Mouse (Mus musculus): Measurements from ENCODE around the gene Tmem242. TPM values are rescaled to one million over a fixed set of nuclear protein-coding genes. Genes with fewer than 3 reads are reported as not detected.

Tmem242 gene
- polyA plus RNA-seq, 1 experiment from 2014 or later: 141 TPM

- Histone ChIP-seq H3K9ac (ENCODE audit: low read length) (no peak overlapping the region), H3K27ac (replicated peaks in 1 of 2; ENCODE audit: control insufficient read depth in 1 of 2, insufficient read depth in 1 of 2, low read depth in 2 of 2, low read length in 2 of 2) (no peak overlapping the region), H3K4me2 (ENCODE audit: low read length) (no peak overlapping the region), H3K4me1 (ENCODE audit: control insufficient read depth in 2 of 2, insufficient read depth in 2 of 2, low read length in 2 of 2) (peaks cover 0 to 9% of the 10 kb centered on the region in 2 experiments; a peak in 2 of 4 replicates), H3K4me3 (ENCODE audit: control insufficient read depth in 1 of 2, insufficient read depth in 1 of 2, low read depth in 1 of 2, low read length in 2 of 2) (no peak overlapping the region), H3K27me3 (ENCODE audit: control insufficient read depth, insufficient read depth, low read length) (no peaks in the 10 kb centered on the region), H3K36me3 (ENCODE audit: control insufficient read depth, insufficient read depth, low read length) (peaks cover 23% of the 10 kb centered on the region), H3K9me3 (ENCODE audit: control insufficient read depth, low read length) (no peaks in the 10 kb centered on the region)
- 90% methylated on average over 3 of the region's 3 CpGs for WGBS
- ATAC-seq (ENCODE audit: insufficient number of reproducible peaks, insufficient read depth, low FRiP score, low read depth): no peak
Measured at GRCm38 (mm10) chr17:5416518-5416917, 23.5 kb downstream of the Tmem242 start.

- no peaks in the 10 kb centered on the region; a peak in 1 of 4 replicates for H3K4me1 ChIP-seq (ENCODE audit: control insufficient read depth in 2 of 2, insufficient read depth in 2 of 2, low read length in 2 of 2)
- no peak for ATAC-seq (ENCODE audit: insufficient number of reproducible peaks, insufficient read depth, low FRiP score, low read depth)
- no peaks in the 10 kb centered on the region for H3K9me3 ChIP-seq (ENCODE audit: control insufficient read depth, low read length)
- H3K9ac ChIP-seq (ENCODE audit: low read length): no peak overlapping the region
- H3K4me2 ChIP-seq (ENCODE audit: low read length): no peak overlapping the region
- no peak overlapping the region for H3K27ac ChIP-seq (replicated peaks in 1 of 2; ENCODE audit: control insufficient read depth in 1 of 2, insufficient read depth in 1 of 2, low read depth in 2 of 2, low read length in 2 of 2)
- peaks cover 31% of the 10 kb centered on the region for H3K36me3 ChIP-seq (ENCODE audit: control insufficient read depth, insufficient read depth, low read length)
- 77% methylated on average over 3 of the region's 3 CpGs for WGBS
- H3K4me3 ChIP-seq (ENCODE audit: control insufficient read depth in 1 of 2, insufficient read depth in 1 of 2, low read depth in 1 of 2, low read length in 2 of 2): no peak overlapping the region
- H3K27me3 ChIP-seq (ENCODE audit: control insufficient read depth, insufficient read depth, low read length): no peaks in the 10 kb centered on the region
Measured at GRCm38 (mm10) chr17:5414041-5414440, 26.0 kb downstream of the Tmem242 start.

- H3K27me3 ChIP-seq (ENCODE audit: control insufficient read depth, insufficient read depth, low read length): no peaks in the 10 kb centered on the region
- H3K27ac ChIP-seq (replicated peaks in 1 of 2; ENCODE audit: control insufficient read depth in 1 of 2, insufficient read depth in 1 of 2, low read depth in 2 of 2, low read length in 2 of 2): no peak overlapping the region
- H3K9ac ChIP-seq (ENCODE audit: low read length): no peak overlapping the region
- H3K9me3 ChIP-seq (ENCODE audit: control insufficient read depth, low read length): no peaks in the 10 kb centered on the region
- H3K4me3 ChIP-seq (ENCODE audit: control insufficient read depth in 1 of 2, insufficient read depth in 1 of 2, low read depth in 1 of 2, low read length in 2 of 2): no peak overlapping the region
- 91% methylated on average over 13 of the region's 13 CpGs for WGBS
- no peak for ATAC-seq (ENCODE audit: insufficient number of reproducible peaks, insufficient read depth, low FRiP score, low read depth)
- H3K4me2 ChIP-seq (ENCODE audit: low read length): no peak overlapping the region
- H3K4me1 ChIP-seq (ENCODE audit: control insufficient read depth in 2 of 2, insufficient read depth in 2 of 2, low read length in 2 of 2): no peaks in the 10 kb centered on the region; a peak in 1 of 4 replicates
- H3K36me3 ChIP-seq (ENCODE audit: control insufficient read depth, insufficient read depth, low read length): peaks cover 31% of the 10 kb centered on the region
Measured at GRCm38 (mm10) chr17:5413350-5413749, 26.7 kb downstream of the Tmem242 start.

- 91% methylated on average over 7 of the region's 7 CpGs for WGBS
- no peaks in the 10 kb centered on the region for H3K27me3 ChIP-seq (ENCODE audit: control insufficient read depth, insufficient read depth, low read length)
- no peak for ATAC-seq (ENCODE audit: insufficient number of reproducible peaks, insufficient read depth, low FRiP score, low read depth)
- H3K4me1 ChIP-seq (ENCODE audit: control insufficient read depth in 2 of 2, insufficient read depth in 2 of 2, low read length in 2 of 2): no peaks in the 10 kb centered on the region; a peak in 1 of 4 replicates
- no peaks in the 10 kb centered on the region for H3K9me3 ChIP-seq (ENCODE audit: control insufficient read depth, low read length)
- no peak overlapping the region for H3K27ac ChIP-seq (replicated peaks in 1 of 2; ENCODE audit: control insufficient read depth in 1 of 2, insufficient read depth in 1 of 2, low read depth in 2 of 2, low read length in 2 of 2)
- H3K4me3 ChIP-seq (ENCODE audit: control insufficient read depth in 1 of 2, insufficient read depth in 1 of 2, low read depth in 1 of 2, low read length in 2 of 2): no peak overlapping the region
- H3K9ac ChIP-seq (ENCODE audit: low read length): no peak overlapping the region
- peaks cover 25% of the 10 kb centered on the region for H3K36me3 ChIP-seq (ENCODE audit: control insufficient read depth, insufficient read depth, low read length)
- H3K4me2 ChIP-seq (ENCODE audit: low read length): no peak overlapping the region
Measured at GRCm38 (mm10) chr17:5412740-5413139, 27.3 kb downstream of the Tmem242 start.

GRCm38 (mm10) chr17:5412301-5412700, 27.8 kb downstream of the Tmem242 start:
- 96% methylated on average over 8 of the region's 8 CpGs for WGBS
- Histone ChIP-seq H3K4me2 (ENCODE audit: low read length) (no peak overlapping the region), H3K27me3 (ENCODE audit: control insufficient read depth, insufficient read depth, low read length) (no peaks in the 10 kb centered on the region), H3K9me3 (ENCODE audit: control insufficient read depth, low read length) (no peaks in the 10 kb centered on the region), H3K9ac (ENCODE audit: low read length) (no peak overlapping the region), H3K4me3 (ENCODE audit: control insufficient read depth in 1 of 2, insufficient read depth in 1 of 2, low read depth in 1 of 2, low read length in 2 of 2) (no peak overlapping the region), H3K4me1 (ENCODE audit: control insufficient read depth in 2 of 2, insufficient read depth in 2 of 2, low read length in 2 of 2) (no peaks in the 10 kb centered on the region; a peak in 1 of 4 replicates), H3K36me3 (ENCODE audit: control insufficient read depth, insufficient read depth, low read length) (peaks cover 21% of the 10 kb centered on the region), H3K27ac (replicated peaks in 1 of 2; ENCODE audit: control insufficient read depth in 1 of 2, insufficient read depth in 1 of 2, low read depth in 2 of 2, low read length in 2 of 2) (no peak overlapping the region)
- no peak for ATAC-seq (ENCODE audit: insufficient number of reproducible peaks, insufficient read depth, low FRiP score, low read depth)

DNA sequence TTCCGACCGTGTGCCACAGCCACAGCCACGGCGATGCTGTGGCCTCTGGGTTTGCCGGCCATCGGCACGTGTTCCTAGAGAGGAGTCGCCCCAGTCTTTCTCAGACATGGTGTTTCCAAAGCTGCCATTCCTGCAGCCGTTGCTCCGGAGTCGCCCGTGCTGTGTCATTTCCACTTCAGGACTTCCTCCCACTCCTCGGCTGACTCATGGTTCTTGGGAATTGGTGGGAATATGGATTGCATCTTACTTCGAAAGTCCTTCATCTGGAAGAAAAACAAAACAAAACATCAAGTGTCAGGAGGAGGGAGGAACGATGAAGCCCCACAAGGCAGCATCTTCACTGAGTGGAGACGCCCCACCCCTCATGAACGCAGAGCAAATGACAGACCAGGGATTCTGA, 28.9 kb downstream of the Tmem242 start:
- H3K36me3 ChIP-seq (ENCODE audit: control insufficient read depth, insufficient read depth, low read length): peaks cover 19% of the 10 kb centered on the region
- no peak overlapping the region for H3K27ac ChIP-seq (replicated peaks in 1 of 2; ENCODE audit: control insufficient read depth in 1 of 2, insufficient read depth in 1 of 2, low read depth in 2 of 2, low read length in 2 of 2)
- H3K9me3 ChIP-seq (ENCODE audit: control insufficient read depth, low read length): no peaks in the 10 kb centered on the region
- H3K9ac ChIP-seq (ENCODE audit: low read length): no peak overlapping the region
- 91% methylated on average over 17 of the region's 17 CpGs for WGBS
- H3K4me1 ChIP-seq (ENCODE audit: control insufficient read depth in 2 of 2, insufficient read depth in 2 of 2, low read length in 2 of 2): no peaks in the 10 kb centered on the region; a peak in 1 of 4 replicates
- H3K4me3 ChIP-seq (ENCODE audit: control insufficient read depth in 1 of 2, insufficient read depth in 1 of 2, low read depth in 1 of 2, low read length in 2 of 2): no peak overlapping the region
- no peaks in the 10 kb centered on the region for H3K27me3 ChIP-seq (ENCODE audit: control insufficient read depth, insufficient read depth, low read length)
- no peak for ATAC-seq (ENCODE audit: insufficient number of reproducible peaks, insufficient read depth, low FRiP score, low read depth)
- H3K4me2 ChIP-seq (ENCODE audit: low read length): no peak overlapping the region

- WGBS: 75% methylated on average over 4 of the region's 4 CpGs
- H3K36me3 ChIP-seq (ENCODE audit: control insufficient read depth, insufficient read depth, low read length): peaks cover 19% of the 10 kb centered on the region
Measured at GRCm38 (mm10) chr17:5410336-5410735, 29.7 kb downstream of the Tmem242 start.

GRCm38 (mm10) chr17:5407030-5407429, 33.0 kb downstream of the Tmem242 start:
- Histone ChIP-seq H3K27me3 (ENCODE audit: control insufficient read depth, insufficient read depth, low read length) (peaks cover 23% of the 10 kb centered on the region), H3K4me1 (ENCODE audit: control insufficient read depth in 2 of 2, insufficient read depth in 2 of 2, low read length in 2 of 2) (no peaks in the 10 kb centered on the region; a peak in 1 of 4 replicates), H3K36me3 (ENCODE audit: control insufficient read depth, insufficient read depth, low read length) (peaks cover 15% of the 10 kb centered on the region), H3K4me3 (ENCODE audit: control insufficient read depth in 1 of 2, insufficient read depth in 1 of 2, low read depth in 1 of 2, low read length in 2 of 2) (no peak overlapping the region), H3K27ac (replicated peaks in 1 of 2; ENCODE audit: control insufficient read depth in 1 of 2, insufficient read depth in 1 of 2, low read depth in 2 of 2, low read length in 2 of 2) (no peak overlapping the region), H3K9me3 (ENCODE audit: control insufficient read depth, low read length) (no peaks in the 10 kb centered on the region), H3K4me2 (ENCODE audit: low read length) (peak overlapping the region; percentile 41), H3K9ac (ENCODE audit: low read length) (no peak overlapping the region)
- 49% methylated on average over 6 of the region's 6 CpGs for WGBS
- no peak for ATAC-seq (ENCODE audit: insufficient number of reproducible peaks, insufficient read depth, low FRiP score, low read depth)

More at GRCm38 (mm10) chr17:5410336-5410735, 29.7 kb downstream of the Tmem242 start:
- H3K27me3 ChIP-seq (ENCODE audit: control insufficient read depth, insufficient read depth, low read length): peaks cover 7% of the 10 kb centered on the region
- H3K9me3 ChIP-seq (ENCODE audit: control insufficient read depth, low read length): no peaks in the 10 kb centered on the region
- no peak overlapping the region for H3K4me2 ChIP-seq (ENCODE audit: low read length)
- H3K27ac ChIP-seq (replicated peaks in 1 of 2; ENCODE audit: control insufficient read depth in 1 of 2, insufficient read depth in 1 of 2, low read depth in 2 of 2, low read length in 2 of 2): no peak overlapping the region
- ATAC-seq (ENCODE audit: insufficient number of reproducible peaks, insufficient read depth, low FRiP score, low read depth): no peak
- H3K4me3 ChIP-seq (ENCODE audit: control insufficient read depth in 1 of 2, insufficient read depth in 1 of 2, low read depth in 1 of 2, low read length in 2 of 2): no peak overlapping the region
- no peaks in the 10 kb centered on the region; a peak in 1 of 4 replicates for H3K4me1 ChIP-seq (ENCODE audit: control insufficient read depth in 2 of 2, insufficient read depth in 2 of 2, low read length in 2 of 2)
- H3K9ac ChIP-seq (ENCODE audit: low read length): no peak overlapping the region
